Mouse (Mus musculus) kidney, postnatal 0 days (tissue): Measurements from ENCODE around the gene Satl1. TPM values are rescaled to one million over a fixed set of nuclear protein-coding genes. Genes with fewer than 3 reads are reported as not detected.

Experiments
- ATAC-seq: fragments of 200-750 bp; cut with Nextera tagmentation; replicated peaks from 2 replicates; pipeline ENCODE4 v1.8.0; 2017; ENCODE audit warnings: low read depth, moderate number of reproducible peaks, moderate TSS enrichment, moderate library complexity; ENCODE audit not compliant: low FRiP score
- DNase-seq: peaks from one replicate; pipeline ENCODE4 v3.0.0-alpha.2; 2016; ENCODE audit warnings: low spot score
- H3K27ac ChIP-seq: fragments of 300-500 bp; sonication (generic); 2 replicates; pipeline ENCODE4 v1.5.1; 2014; ENCODE audit warnings: mild to moderate bottlenecking
- H3K27me3 ChIP-seq: fragments of 300-500 bp; sonication (generic); 2 replicates; pipeline ENCODE4 v1.6.1; 2014; ENCODE audit warnings: low read length, mixed read lengths; ENCODE audit not compliant: insufficient read depth
- H3K36me3 ChIP-seq: fragments of 300-500 bp; sonication (generic); 2 replicates; pipeline ENCODE4 v1.6.1; 2014; ENCODE audit warnings: low read length, mixed read lengths; ENCODE audit not compliant: insufficient read depth
- H3K4me1 ChIP-seq: fragments of 300-500 bp; sonication (generic); replicated peaks from 2 replicates; pipeline ENCODE4 v1.6.1; 2014; ENCODE audit warnings: antibody characterized with exemption, low read length, mixed read lengths; ENCODE audit not compliant: insufficient read depth
- H3K4me2 ChIP-seq: fragments of 300-500 bp; sonication (generic); 2 replicates; pipeline ENCODE4 v1.6.1; 2014; ENCODE audit warnings: mild to moderate bottlenecking, low read length, moderate library complexity, mixed read lengths
- H3K4me3 ChIP-seq: fragments of 300-500 bp; sonication (generic); replicated peaks from 2 replicates; pipeline ENCODE4 v1.5.1; 2014; ENCODE audit warnings: low read depth, low read length
- H3K9ac ChIP-seq: fragments of 300-500 bp; sonication (generic); 2 replicates; pipeline ENCODE4 v1.6.1; 2014; ENCODE audit warnings: low read depth, low read length
- H3K9me3 ChIP-seq: fragments of 300-500 bp; sonication (generic); replicated peaks from 2 replicates; pipeline ENCODE4 v1.6.1; 2016; ENCODE audit warnings: low read length, inconsistent platforms, mixed read lengths
- CTCF ChIP-seq: IDR thresholded peaks from 2 replicates; pipeline ENCODE4 v1.5.1; 2016; ENCODE audit warnings: antibody characterized with exemption, low read depth, mild to moderate bottlenecking, moderate library complexity
- WGBS: fragments of 180-500 bp; shearing (Covaris S2); extraction: QIAGEN DNeasy Blood & Tissue Kit; methylation state at CpG from one replicate; pipeline ENCODE4 v1.1.7; 2014; 5-methylcytosine and 5-hydroxymethylcytosine counted together
- polyA plus RNA-seq: library from polyadenylated mRNA; unstranded; fragments of >200 nt; fragmentation: Nextera tagmentation; extraction: Ambion mirVana; gene quantifications from 2 replicates; pipeline ENCODE4 v1.2.1, GENCODE M21; 2015

The Satl1 gene
- polyA plus RNA-seq, 1 experiment from 2014 or later: not detected

GRCm38 (mm10) chrX:112348395-112348791, 58.2 kb downstream of the Satl1 start:
- H3K27ac ChIP-seq: no peak overlapping the region
- WGBS: 40% methylated on average over 3 of the region's 3 CpGs
- no peak overlapping the region for H3K9ac ChIP-seq
- H3K27me3 ChIP-seq: no peaks in the 10 kb centered on the region
- ATAC-seq (no peak), DNase-seq (peak; percentile 44)
- no peak overlapping the region for H3K4me2 ChIP-seq
- no peak overlapping the region for H3K4me3 ChIP-seq
- TF ChIP-seq CTCF: peak; percentile 67
- no peaks in the 10 kb centered on the region for H3K9me3 ChIP-seq
- no peaks in the 10 kb centered on the region for H3K36me3 ChIP-seq
- H3K4me1 ChIP-seq: no peaks in the 10 kb centered on the region

- 74% methylated on average over 4 of the region's 4 CpGs for WGBS
- Histone ChIP-seq H3K27me3 (no peaks in the 10 kb centered on the region), H3K36me3 (no peaks in the 10 kb centered on the region), H3K4me2 (no peak overlapping the region), H3K9ac (no peak overlapping the region), H3K4me3 (no peak overlapping the region), H3K9me3 (no peaks in the 10 kb centered on the region), H3K4me1 (no peaks in the 10 kb centered on the region), H3K27ac (no peak overlapping the region)
- DNase-seq (no peak), ATAC-seq (no peak)
- TF ChIP-seq CTCF: no peak; the same call in 1 of the 2 replicates
Measured at GRCm38 (mm10) chrX:112347467-112348394, 58.8 kb downstream of the Satl1 start.

- Histone ChIP-seq H3K27ac (no peak overlapping the region), H3K4me1 (no peaks in the 10 kb centered on the region), H3K4me2 (no peak overlapping the region), H3K27me3 (no peaks in the 10 kb centered on the region), H3K4me3 (no peak overlapping the region), H3K36me3 (no peaks in the 10 kb centered on the region), H3K9ac (no peak overlapping the region), H3K9me3 (no peaks in the 10 kb centered on the region)
- no peak for TF ChIP-seq CTCF
- ATAC-seq (no peak), DNase-seq (no peak)
- 75% methylated on average over 3 of the region's 3 CpGs for WGBS
Measured at GRCm38 (mm10) chrX:112339486-112339885, 67.1 kb downstream of the Satl1 start.

Other genes starting within 250 kb of the Satl1 start
- not detected in 2 replicates for gene 4933403O08Rik, start 167.7 kb downstream of the Satl1 start, polyA plus RNA-seq
- 61.5 and 68.6 TPM in 2 replicates for gene Apool, start 95.4 kb downstream of the Satl1 start, polyA plus RNA-seq
- gene 2010106E10Rik, start 88.5 kb upstream of the Satl1 start, polyA plus RNA-seq: not detected in 2 replicates
- 4.6 and 5.6 TPM in 2 replicates for gene Zfp711, start 193.7 kb upstream of the Satl1 start, polyA plus RNA-seq